Mouse (Mus musculus) midbrain, embryonic 15.5 days (tissue): Measurements from ENCODE around the gene Suclg2. TPM values are rescaled to one million over a fixed set of nuclear protein-coding genes. Genes with fewer than 3 reads are reported as not detected.

Source experiments
- ATAC-seq: fragments of 200-750 bp; cut with Nextera tagmentation; replicated peaks from 2 replicates; pipeline ENCODE4 v1.8.0; 2017; ENCODE audit warnings: moderate TSS enrichment
- H3K27ac ChIP-seq: fragments of 300-500 bp; sonication (generic); 2 replicates; pipeline ENCODE4 v1.5.1; 2015; ENCODE audit warnings: mild to moderate bottlenecking, inconsistent platforms
- H3K27me3 ChIP-seq: fragments of 300-500 bp; sonication (generic); replicated peaks from 2 replicates; pipeline ENCODE4 v1.6.1; 2015; ENCODE audit warnings: inconsistent platforms
- H3K36me3 ChIP-seq: fragments of 300-500 bp; sonication (generic); replicated peaks from 2 replicates; pipeline ENCODE4 v1.6.1; 2015; ENCODE audit warnings: inconsistent platforms
- H3K4me1 ChIP-seq: fragments of 300-500 bp; sonication (generic); 2 replicates; pipeline ENCODE4 v1.6.1; 2015; ENCODE audit warnings: inconsistent platforms
- H3K4me2 ChIP-seq: fragments of 300-500 bp; sonication (generic); 2 replicates; pipeline ENCODE4 v1.6.1; 2015; ENCODE audit warnings: inconsistent platforms, mild to moderate bottlenecking, moderate library complexity
- H3K4me3 ChIP-seq: fragments of 300-500 bp; sonication (generic); 2 replicates; pipeline ENCODE4 v1.5.1; 2015; ENCODE audit warnings: mild to moderate bottlenecking, inconsistent platforms
- H3K9ac ChIP-seq: fragments of 300-500 bp; sonication (generic); 2 replicates; pipeline ENCODE4 v1.6.1; 2015; ENCODE audit warnings: mild to moderate bottlenecking, inconsistent platforms
- H3K9me3 ChIP-seq: fragments of 300-500 bp; sonication (generic); 2 replicates; pipeline ENCODE4 v1.6.1; 2016; ENCODE audit warnings: inconsistent platforms
- WGBS: fragments of 180-500 bp; shearing (Covaris S2); methylation state at CpG from one replicate; pipeline ENCODE4 v1.1.7; 2015; ENCODE audit warnings: mixed read lengths; 5-methylcytosine and 5-hydroxymethylcytosine counted together
- polyA plus RNA-seq: library from polyadenylated mRNA; unstranded; fragments of >200 nt; fragmentation: Nextera tagmentation; extraction: Ambion mirVana; gene quantifications from 2 replicates; pipeline ENCODE4 v1.2.1, GENCODE M21; 2015

The Suclg2 gene
- polyA plus RNA-seq, 1 experiment from 2014 or later: 13.6 TPM

DNA sequence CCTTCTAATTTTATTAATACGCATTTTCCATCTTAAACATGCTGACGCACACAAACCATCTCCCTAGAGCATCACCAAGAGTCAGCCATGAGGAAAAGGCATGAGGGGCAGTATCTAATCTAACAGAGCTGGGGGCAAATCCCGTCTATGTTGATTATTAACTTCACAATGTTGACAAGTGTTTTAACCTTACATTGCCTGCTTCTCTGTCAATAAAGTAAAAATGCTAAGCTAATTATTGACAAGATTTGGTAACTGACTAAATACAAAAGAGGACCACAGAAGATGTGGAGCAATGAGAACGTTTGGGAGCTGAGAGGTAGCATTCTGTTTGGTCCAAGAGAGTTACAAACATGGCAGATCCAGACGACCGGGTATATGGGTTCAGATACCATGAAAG is 65.8 kb downstream of the Suclg2 start:
- no peak overlapping the region for H3K9ac ChIP-seq
- H3K4me1 ChIP-seq: 0 out of 2 replicates have a peak, but pooled peaks cover 5% of the 10 kb centered on the region
- no peak overlapping the region for H3K27ac ChIP-seq
- no peak for ATAC-seq
- no peak overlapping the region for H3K4me3 ChIP-seq
- no peaks in the 10 kb centered on the region for H3K27me3 ChIP-seq
- no peaks in the 10 kb centered on the region for H3K9me3 ChIP-seq
- no peak overlapping the region for H3K4me2 ChIP-seq
- WGBS: 76% methylated on average over 6 of the region's 6 CpGs
- no peaks in the 10 kb centered on the region for H3K36me3 ChIP-seq

DNA sequence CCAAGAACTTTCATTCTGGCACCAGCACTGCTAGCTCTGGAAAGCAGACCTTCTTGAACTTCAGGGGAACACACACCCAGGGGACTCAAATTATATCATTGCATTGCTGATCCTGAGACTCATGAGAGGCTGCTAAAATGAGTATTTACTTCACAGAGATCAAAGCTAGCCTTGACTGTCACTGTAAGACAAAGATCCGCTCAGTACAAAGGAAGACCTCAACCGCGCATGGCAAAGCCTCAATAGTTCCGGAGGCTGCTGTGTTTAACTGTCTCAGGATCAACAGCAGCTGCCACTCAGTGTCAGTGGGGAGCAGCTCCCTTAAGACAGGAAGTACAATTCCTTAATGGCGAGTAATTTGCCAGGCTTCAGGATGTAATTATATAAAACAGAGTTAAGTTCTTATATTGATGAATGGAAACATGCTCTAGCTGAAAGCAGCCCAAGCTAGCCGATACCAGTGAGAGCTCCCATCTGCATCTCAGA is 67.2 kb downstream of the Suclg2 start:
- Histone ChIP-seq H3K4me2 (no peak overlapping the region), H3K9me3 (no peaks in the 10 kb centered on the region), H3K36me3 (no peaks in the 10 kb centered on the region), H3K9ac (no peak overlapping the region), H3K4me3 (no peak overlapping the region), H3K27ac (no peak overlapping the region), H3K27me3 (no peaks in the 10 kb centered on the region), H3K4me1 (0 out of 2 replicates have a peak, but pooled peaks cover 5% of the 10 kb centered on the region)
- WGBS: 11% methylated on average over 6 of the region's 6 CpGs
- ATAC-seq: no peak; the same call in 1 of the 2 replicates

DNA sequence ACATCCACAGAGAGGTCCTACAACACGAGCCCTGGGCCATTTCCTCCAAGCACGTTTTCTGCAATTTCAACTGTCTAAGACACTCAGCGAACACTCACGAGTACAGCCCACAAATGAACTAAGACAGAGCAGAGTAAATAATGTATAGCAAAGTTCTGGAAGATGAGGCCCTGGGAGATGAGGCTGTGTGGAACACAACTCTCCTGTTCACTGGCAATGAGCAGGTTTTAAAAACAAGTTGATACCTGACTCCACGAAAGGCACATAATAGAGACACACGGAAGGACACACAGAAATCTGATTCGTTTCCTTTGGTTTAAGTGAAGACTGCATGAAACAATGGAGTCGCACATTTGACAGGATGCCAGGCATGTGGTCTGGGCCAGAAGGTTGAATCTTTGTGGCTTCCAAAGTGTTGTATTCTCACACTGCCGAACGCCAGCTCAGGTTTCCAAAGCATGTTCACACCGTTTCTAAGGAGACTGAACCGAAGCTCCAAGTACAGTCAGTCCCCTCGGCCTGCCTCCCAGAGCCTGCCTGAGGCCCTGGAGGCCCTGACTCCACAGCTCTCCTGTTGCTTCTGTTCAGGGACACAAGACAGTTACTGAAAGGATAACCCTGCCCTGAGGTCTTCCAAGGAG is 68.4 kb downstream of the Suclg2 start:
- WGBS: 36% methylated on average over 13 of the region's 13 CpGs
- Histone ChIP-seq H3K4me3 (no peak overlapping the region), H3K27ac (no peak overlapping the region), H3K4me2 (no peak overlapping the region), H3K9me3 (no peaks in the 10 kb centered on the region), H3K27me3 (no peaks in the 10 kb centered on the region), H3K36me3 (no peaks in the 10 kb centered on the region), H3K9ac (no peak overlapping the region), H3K4me1 (0 out of 2 replicates have a peak, but pooled peaks cover 5% of the 10 kb centered on the region)
- no peak for ATAC-seq

DNA sequence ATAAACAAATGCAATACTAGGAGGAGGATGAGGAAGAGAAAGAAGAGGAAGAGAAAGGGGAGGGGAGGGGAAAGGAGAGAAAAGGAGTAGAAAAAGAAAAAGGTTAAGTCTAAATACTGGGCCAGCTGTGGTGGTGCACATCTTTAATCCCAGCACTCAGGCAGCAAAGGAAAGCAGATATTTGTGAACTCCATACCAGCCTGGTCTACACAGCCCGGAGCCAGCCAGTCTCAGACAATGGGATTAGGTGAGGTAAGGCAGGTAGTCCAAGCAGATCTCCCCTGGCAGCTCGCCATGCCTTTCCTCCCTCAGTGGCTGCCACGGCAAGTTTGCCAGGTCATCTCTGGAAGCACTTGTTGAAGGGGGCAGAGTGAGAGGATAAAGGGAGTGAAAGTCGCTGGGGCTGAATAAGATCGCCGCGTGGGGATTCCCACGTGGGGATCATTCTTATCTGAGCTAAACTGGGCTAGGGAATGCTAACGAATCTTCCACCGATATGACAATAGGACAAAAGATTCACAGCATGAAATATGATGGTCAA is 69.4 kb downstream of the Suclg2 start:
- Histone ChIP-seq H3K27me3 (no peaks in the 10 kb centered on the region), H3K9me3 (no peaks in the 10 kb centered on the region), H3K36me3 (no peaks in the 10 kb centered on the region), H3K4me1 (0 out of 2 replicates have a peak, but pooled peaks cover 5% of the 10 kb centered on the region), H3K27ac (no peak overlapping the region), H3K4me3 (no peak overlapping the region), H3K4me2 (no peak overlapping the region), H3K9ac (no peak overlapping the region)
- whole genome bisulfite sequencing: 36% methylated on average over 10 of the region's 10 CpGs
- ATAC-seq: no peak

DNA sequence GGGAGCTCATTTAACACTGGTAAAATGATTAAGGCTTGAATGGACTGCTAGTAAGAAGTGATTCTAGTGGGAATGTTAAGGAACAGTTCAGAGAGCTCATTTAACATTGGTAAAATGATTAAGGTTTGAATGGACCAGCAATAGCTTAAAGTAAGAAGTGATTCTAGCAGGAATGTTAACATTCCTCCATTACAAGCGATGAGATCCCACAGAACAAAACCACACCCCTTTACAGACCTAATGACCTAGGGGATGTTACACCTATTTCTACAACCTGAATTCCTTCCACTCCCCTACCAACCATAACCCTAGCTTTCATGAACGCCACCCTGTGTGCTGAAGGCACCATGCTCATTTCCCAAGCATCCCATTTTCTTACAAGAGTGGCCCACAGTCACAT is 81.2 kb downstream of the Suclg2 start:
- ATAC-seq: no peak

DNA sequence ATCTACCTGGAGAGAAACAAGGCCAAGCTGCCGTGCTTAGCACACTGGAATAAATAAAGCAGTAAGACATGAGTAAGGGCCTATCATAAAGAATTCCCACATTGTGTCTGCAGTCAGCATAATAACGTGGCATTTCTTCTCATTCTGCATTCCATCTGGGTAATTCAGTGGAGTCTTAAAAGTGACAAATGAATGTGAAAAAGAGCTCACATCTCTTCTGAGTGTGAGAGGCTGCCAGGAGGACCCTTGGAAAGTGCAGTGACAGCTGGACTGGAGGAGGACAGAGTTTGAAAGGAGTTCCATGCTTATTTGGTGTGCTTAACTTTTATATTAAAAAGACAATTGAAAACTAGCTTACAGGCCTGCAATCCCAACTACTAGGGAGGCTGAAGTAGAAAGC is 83.2 kb downstream of the Suclg2 start:
- WGBS: 49% methylated on average over 2 of the region's 2 CpGs
- no peak for ATAC-seq
- Histone ChIP-seq H3K27me3 (no peaks in the 10 kb centered on the region), H3K9ac (no peak overlapping the region), H3K9me3 (no peaks in the 10 kb centered on the region), H3K4me1 (no peaks in the 10 kb centered on the region), H3K36me3 (no peaks in the 10 kb centered on the region), H3K4me3 (no peak overlapping the region), H3K27ac (no peak overlapping the region), H3K4me2 (no peak overlapping the region)

More for the DNA sequence above, 81.2 kb downstream of the Suclg2 start:
- no peaks in the 10 kb centered on the region for H3K4me1 ChIP-seq
- no peaks in the 10 kb centered on the region for H3K9me3 ChIP-seq
- 87% methylated on average over 2 of the region's 2 CpGs for WGBS
- no peak overlapping the region for H3K4me2 ChIP-seq
- H3K27me3 ChIP-seq: no peaks in the 10 kb centered on the region
- no peak overlapping the region for H3K9ac ChIP-seq
- H3K4me3 ChIP-seq: no peak overlapping the region
- H3K36me3 ChIP-seq: no peaks in the 10 kb centered on the region
- no peak overlapping the region for H3K27ac ChIP-seq

DNA sequence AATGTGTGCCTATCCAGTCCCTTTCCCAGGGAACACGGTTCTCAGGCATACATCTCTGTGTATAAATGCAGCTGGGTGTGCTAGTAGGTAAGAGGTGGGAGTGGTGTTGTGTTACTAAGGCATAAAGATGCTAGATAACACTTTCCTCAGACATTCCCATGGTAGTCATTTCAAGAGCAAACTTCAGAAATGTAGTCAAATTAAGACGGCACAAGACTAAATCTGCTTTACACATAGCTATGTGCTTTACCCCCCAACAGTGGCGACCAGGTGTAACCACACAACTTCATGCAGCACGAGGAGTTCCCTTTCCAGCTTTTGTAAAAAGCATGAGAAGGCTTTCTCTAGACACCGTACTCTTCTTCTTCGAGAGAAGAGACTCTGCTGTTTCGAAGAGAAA is 89.5 kb downstream of the Suclg2 start:
- Histone ChIP-seq H3K4me3 (no peak overlapping the region), H3K27ac (no peak overlapping the region), H3K9ac (no peak overlapping the region), H3K9me3 (no peaks in the 10 kb centered on the region), H3K36me3 (no peaks in the 10 kb centered on the region), H3K4me2 (no peak overlapping the region), H3K4me1 (no peaks in the 10 kb centered on the region), H3K27me3 (no peaks in the 10 kb centered on the region)
- no peak for ATAC-seq
- WGBS: 91% methylated on average over 7 of the region's 7 CpGs

DNA sequence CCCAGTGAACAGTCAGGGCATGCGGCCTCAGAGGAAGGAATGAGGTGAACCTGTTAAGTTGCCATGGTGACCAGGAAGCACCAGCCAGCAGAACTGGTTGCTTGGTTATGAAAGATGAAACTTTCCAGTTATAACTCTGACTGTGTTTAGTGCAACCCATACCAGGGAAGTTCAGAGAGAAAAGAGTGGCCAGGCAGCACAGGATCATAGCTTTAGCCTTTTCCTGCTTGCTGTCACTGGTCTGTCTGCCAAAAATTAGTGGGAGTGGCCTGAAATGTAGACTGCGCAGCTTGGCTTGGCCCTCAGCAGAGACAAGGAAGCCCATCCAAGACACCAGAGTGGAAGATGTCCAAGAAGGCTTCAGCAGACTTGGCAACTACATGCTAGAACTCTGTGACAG is 96.8 kb downstream of the Suclg2 start:
- no peak overlapping the region for H3K27ac ChIP-seq
- H3K27me3 ChIP-seq: no peaks in the 10 kb centered on the region
- no peak overlapping the region for H3K4me2 ChIP-seq
- peaks cover 4% of the 10 kb centered on the region; the same call in 1 of the 2 replicates for H3K4me1 ChIP-seq
- H3K36me3 ChIP-seq: no peaks in the 10 kb centered on the region
- no peak overlapping the region for H3K9ac ChIP-seq
- H3K9me3 ChIP-seq: no peaks in the 10 kb centered on the region
- peak; percentile 70; the same call in 1 of the 2 replicates for ATAC-seq
- 58% methylated on average over 2 of the region's 2 CpGs for WGBS
- no peak overlapping the region for H3K4me3 ChIP-seq

DNA sequence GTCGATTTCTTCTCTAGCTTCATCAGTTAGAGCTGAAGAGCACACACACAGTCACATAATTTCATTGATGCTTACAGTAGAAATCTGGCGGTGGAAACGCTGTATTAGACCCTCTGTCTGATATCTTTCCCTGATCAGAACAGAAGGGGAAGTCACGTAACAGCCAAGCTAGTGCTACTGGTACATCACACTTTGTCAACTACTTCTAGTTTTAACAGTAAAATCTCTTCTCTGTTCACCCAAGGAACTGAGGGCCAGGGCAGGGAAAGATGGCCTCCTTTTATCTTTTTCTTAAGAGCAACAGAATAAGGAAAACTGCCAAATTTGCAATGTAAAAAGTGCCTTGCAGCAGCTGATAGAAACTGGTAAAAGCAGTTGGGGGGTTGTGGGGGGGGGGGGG is 97.8 kb downstream of the Suclg2 start:
- H3K4me2 ChIP-seq: no peak overlapping the region
- no peaks in the 10 kb centered on the region for H3K27me3 ChIP-seq
- H3K9me3 ChIP-seq: no peaks in the 10 kb centered on the region
- ATAC-seq: no peak
- peaks cover 4% of the 10 kb centered on the region; the same call in 1 of the 2 replicates for H3K4me1 ChIP-seq
- H3K4me3 ChIP-seq: no peak overlapping the region
- H3K9ac ChIP-seq: no peak overlapping the region
- H3K27ac ChIP-seq: no peak overlapping the region
- 94% methylated on average over 4 of the region's 4 CpGs for WGBS
- no peaks in the 10 kb centered on the region for H3K36me3 ChIP-seq

DNA sequence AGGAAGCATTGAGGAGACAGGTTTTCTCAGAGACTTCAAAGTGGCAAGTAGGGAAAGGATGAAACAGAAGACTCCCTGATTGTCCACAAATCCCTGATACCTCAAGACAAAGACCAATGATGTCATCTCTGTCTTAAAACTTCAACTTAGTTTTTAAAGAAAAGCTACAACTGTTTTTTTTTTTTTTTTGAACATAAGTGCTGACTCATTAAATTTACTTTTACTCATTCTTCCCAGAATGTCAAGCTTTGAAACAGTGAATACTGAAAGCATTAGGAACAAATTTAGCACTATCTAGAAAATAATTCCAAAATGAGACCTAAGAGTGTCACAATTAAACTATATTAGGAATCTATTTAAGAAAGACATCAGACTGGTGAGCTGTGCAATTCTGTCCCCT is 98.8 kb downstream of the Suclg2 start:
- Histone ChIP-seq H3K27ac (no peak overlapping the region), H3K4me1 (peaks cover 4% of the 10 kb centered on the region; the same call in 1 of the 2 replicates), H3K4me2 (no peak overlapping the region), H3K4me3 (no peak overlapping the region), H3K9ac (no peak overlapping the region), H3K27me3 (no peaks in the 10 kb centered on the region), H3K9me3 (no peaks in the 10 kb centered on the region), H3K36me3 (no peaks in the 10 kb centered on the region)
- no peak for ATAC-seq

DNA sequence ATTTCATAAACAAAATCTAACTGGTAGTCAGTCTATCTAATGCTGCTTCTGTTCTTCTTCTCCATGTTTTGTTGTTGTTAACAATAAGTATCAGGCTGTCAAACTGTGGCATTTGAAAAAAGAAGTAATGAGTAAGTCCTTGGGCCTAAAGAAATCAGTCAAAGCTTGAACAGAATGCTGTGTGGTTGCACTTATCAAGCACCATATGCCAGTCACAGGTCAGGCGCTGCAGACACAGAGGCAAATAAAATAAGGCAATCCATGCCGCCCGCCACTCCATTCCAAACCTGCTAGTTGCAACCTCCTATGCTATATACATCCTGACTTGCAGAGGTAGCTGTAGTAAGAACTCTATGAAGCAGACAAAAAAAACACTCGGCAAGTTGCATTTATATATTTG is 100.2 kb downstream of the Suclg2 start:
- WGBS: 91% methylated on average over 4 of the region's 4 CpGs
- H3K27me3 ChIP-seq: no peaks in the 10 kb centered on the region
- H3K9me3 ChIP-seq: no peaks in the 10 kb centered on the region
- ATAC-seq: no peak
- peaks cover 4% of the 10 kb centered on the region; the same call in 1 of the 2 replicates for H3K4me1 ChIP-seq
- H3K9ac ChIP-seq: no peak overlapping the region
- H3K4me3 ChIP-seq: no peak overlapping the region
- no peaks in the 10 kb centered on the region for H3K36me3 ChIP-seq
- no peak overlapping the region for H3K4me2 ChIP-seq
- H3K27ac ChIP-seq: no peak overlapping the region

DNA sequence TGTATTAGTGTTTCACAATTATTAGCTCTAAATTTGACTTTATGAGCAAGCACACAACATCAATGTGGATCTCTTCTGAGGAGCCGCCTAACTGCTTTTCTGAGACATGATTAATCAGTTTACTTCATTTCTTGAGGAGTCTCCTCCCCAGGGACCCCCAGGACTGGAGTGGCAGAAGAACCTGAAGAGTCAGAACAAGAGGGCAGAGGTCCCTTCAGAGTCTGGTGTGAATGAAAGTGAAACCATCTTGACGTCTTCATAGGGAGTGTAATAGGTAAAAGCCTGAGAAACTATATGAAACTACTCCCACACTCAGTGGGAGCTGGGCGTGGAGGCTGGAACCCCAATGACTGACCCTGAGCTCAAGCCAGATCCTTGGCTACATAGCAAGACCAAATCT is 105.4 kb downstream of the Suclg2 start:
- Histone ChIP-seq H3K36me3 (no peaks in the 10 kb centered on the region), H3K4me2 (no peak overlapping the region), H3K27ac (no peak overlapping the region), H3K4me1 (no peaks in the 10 kb centered on the region), H3K9ac (no peak overlapping the region), H3K9me3 (no peaks in the 10 kb centered on the region), H3K27me3 (no peaks in the 10 kb centered on the region), H3K4me3 (no peak overlapping the region)
- WGBS: 84% methylated on average over 3 of the region's 3 CpGs
- no peak for ATAC-seq

DNA sequence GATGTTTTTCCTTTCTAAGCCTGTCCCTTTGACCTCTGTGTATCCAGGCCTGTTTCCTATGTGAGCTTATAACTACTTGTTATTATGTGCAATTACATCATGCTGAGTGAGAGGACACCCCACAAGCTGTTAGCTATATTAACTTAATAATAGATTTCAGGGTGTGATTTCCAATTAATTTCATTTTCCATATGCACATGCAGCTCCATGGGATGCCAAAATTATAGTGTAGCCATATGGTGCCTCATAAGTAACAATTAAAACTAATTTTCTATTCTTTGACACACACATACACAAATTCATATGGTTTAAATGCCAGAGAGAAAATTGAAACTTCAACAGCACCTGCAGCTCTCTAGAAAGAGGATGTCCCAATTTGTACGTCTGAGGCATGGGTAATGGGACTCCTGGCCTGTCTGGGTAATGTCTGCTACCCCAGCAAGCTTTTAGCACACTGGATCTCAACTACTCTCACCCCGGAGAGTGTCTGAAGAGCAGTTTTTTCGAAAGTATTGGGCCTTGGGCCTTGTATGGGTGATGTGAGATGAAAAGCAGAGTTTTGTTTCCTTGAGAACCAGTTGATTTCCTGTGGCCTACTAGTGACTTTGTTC is 106.1 kb downstream of the Suclg2 start:
- H3K4me3 ChIP-seq: no peak overlapping the region
- no peak for ATAC-seq
- no peak overlapping the region for H3K27ac ChIP-seq
- H3K27me3 ChIP-seq: no peaks in the 10 kb centered on the region
- H3K9me3 ChIP-seq: no peaks in the 10 kb centered on the region
- no peak overlapping the region for H3K4me2 ChIP-seq
- no peaks in the 10 kb centered on the region for H3K4me1 ChIP-seq
- H3K9ac ChIP-seq: no peak overlapping the region
- no peaks in the 10 kb centered on the region for H3K36me3 ChIP-seq
- WGBS: 79% methylated on average over 3 of the region's 3 CpGs
